Mouse (Mus musculus) kidney, postnatal 14 days (tissue): ENCODE data around the gene Cntnap5a.

ENCODE experiments used
- DNase-seq: peaks from one replicate; pipeline ENCODE4 v3.0.0; 2022; ENCODE audit warnings: mixed read lengths

Gene Cntnap5a

DNA sequence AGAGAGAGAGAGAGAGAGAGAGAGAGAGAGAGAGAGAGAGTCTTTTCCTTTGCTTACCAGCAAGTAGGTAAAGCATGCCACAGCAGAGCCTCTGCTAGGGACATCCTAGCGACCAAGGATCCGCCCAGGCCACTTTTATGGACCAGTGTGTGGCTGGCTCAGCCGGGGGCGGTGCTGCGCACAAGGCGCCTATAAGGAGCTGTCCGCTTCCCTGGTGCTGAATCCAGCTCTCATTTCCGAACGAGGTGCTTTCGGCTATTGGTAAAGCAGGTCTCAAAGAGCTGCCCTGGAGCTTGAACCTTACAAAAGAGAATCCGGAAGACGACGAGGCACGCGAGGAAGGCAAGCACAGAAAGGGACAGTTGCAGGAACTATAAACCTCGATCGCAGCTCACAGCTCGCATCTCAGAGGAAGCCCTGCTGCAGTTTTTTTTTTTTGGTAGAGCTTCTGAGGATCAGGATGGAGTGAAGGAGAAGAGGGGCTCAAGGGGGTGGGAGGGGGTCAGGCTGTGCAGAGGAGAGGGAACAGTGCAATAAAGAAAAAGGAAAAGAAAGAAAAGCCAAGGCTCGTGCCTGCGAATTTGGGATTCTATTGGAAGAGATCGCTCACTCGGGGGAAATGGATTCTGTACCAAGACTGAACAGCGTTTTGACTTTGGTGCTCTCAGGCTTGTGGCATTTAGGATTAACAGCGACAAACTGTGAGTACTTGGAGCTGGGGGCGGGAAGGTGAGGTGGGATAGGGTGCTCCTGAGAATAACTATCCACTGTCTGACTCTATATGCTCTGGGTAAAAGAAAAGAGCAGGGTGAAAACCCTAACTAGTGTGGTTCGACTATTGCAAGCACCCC lies at the start of gene Cntnap5a:
Cntnap5a (plus strand) TSS at position 239 of the 851 bp plus-strand sequence.
- DNase-seq: peak; percentile 41

DNA sequence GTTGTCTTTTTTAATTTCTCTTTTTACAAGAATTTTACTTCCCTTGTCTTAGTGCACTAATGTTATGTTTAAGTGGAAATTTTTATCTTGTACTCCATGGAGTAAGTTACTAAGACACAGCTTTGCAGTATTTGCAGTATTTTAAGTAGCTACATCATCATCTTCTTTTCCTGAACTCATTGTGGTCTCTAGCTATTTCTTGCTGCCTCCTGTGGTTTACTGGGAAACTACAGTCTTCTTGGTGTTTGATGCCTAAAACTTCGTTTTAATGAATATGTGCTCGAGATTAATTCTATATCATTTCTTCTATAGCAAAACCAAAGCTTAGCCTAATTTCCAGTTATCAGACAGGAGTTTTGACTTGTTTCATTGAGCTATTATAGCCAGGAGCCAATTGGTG lies 37.6 kb upstream of the Cntnap5a start:
- DNase-seq: no peak

- no peak for DNase-seq
Observed at GRCm38 (mm10) chr1:115658343-115659064, 26.1 kb upstream of the Cntnap5a start.

- DNase-seq: no peak
Observed at GRCm38 (mm10) chr1:115686494-115686893, 1.9 kb downstream of the Cntnap5a start.

GRCm38 (mm10) chr1:115699798-115700197 lies 15.2 kb downstream of the Cntnap5a start:
- DNase-seq: no peak

GRCm38 (mm10) chr1:115742556-115742955 lies 58.0 kb downstream of the Cntnap5a start:
- DNase-seq: no peak

GRCm38 (mm10) chr1:115745569-115745968 lies 61.0 kb downstream of the Cntnap5a start:
- DNase-seq: no peak

DNA sequence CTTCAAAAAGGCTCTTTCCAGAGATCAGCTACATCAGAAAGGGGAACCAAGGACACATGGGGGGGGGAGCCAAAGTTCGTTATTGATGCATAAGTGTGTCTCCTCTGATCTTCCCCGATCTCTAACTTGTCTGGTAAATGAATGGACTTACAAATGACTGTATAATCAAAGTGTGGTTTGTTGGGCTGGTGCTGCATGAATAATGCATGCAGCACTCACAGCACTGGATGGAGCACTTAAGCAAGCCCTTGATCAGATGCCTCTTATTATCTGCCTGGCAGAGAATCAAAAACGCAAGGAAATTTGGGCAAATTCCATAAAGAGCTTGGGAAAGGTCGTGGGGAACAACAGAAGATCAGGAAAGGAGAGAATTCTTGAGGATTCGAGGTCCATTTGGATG lies 100.2 kb downstream of the Cntnap5a start:
- no peak for DNase-seq

DNA sequence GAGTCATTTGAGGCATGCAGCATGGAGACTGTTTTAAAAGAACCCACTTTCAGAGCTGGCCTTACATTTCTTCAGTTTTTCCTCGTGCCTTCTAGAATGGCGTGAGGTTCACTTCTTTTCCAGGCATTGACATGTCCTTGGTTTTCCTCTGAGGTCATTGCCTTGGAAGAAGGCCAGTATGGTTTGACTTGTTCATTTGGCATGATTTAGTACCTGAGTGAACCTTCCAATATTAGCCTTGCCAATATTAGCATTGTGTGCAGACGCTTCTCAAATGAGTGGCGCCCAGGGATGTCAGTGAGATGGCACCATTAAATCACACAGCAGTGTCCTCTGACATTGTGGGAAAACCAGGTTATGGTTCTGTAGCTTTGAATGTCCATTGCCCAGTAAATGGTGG lies 158.0 kb downstream of the Cntnap5a start:
- no peak for DNase-seq

- DNase-seq: no peak
Observed at GRCm38 (mm10) chr1:115847605-115848004, 163.0 kb downstream of the Cntnap5a start.

GRCm38 (mm10) chr1:115852206-115852605 lies 167.7 kb downstream of the Cntnap5a start:
- no peak for DNase-seq

- no peak for DNase-seq
Observed at GRCm38 (mm10) chr1:115918396-115918795, 233.8 kb downstream of the Cntnap5a start.

DNA sequence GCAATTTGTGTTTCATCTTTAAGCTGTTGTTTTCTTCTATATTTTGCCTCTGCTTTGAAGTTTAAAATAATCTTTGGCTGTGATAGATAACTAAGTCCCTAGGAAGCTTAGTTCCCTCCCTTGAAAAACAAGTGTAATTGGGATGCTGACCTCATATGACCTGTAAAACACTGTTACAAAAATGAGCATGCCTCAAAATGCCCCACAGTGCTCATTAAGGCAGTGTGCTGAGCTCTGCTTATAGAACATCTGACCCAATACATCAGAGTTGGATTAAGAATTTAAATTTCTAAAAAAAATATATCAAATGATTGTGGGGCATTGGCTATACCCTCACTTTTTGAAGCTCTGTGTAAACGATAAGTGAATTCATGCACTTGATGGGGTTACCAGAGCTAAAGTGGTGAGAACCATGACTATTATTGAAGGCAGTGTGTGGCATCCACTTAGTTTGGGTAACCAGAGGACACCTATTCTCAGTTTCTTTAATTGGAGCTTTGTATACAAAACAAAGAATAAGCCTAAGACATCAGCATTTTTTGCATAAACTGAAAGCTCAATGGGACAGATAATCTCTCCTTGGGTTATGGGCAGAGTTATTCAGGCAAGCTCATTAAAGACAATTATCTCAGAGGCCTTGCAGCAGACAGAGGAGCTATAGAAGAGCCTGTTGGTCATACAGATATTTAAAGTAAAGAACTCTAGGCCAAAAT lies 241.6 kb downstream of the Cntnap5a start:
- DNase-seq: no peak

DNA sequence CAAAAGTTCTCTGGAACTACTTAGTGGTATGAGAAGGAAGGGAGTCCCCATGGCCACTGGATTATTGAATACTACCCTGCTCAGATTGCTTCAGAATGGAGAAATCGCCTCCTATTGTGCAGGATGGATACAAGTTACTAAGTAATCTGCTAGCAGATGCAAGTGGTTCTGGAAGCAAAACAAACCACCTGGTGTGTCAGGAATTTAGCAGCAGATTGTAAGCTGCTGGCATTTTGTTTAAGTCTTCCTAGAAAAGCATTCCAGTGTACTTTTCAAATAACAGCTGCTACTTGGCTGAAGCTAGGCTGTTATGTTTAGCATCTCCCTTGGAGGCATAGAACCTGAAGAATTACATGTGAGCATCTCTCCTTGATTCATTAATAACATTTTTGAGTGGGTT lies 247.5 kb downstream of the Cntnap5a start:
- no peak for DNase-seq

GRCm38 (mm10) chr1:115945892-115946291 lies 261.3 kb downstream of the Cntnap5a start:
- DNase-seq: no peak

- DNase-seq: no peak
Observed at GRCm38 (mm10) chr1:115956528-115956927, 272.0 kb downstream of the Cntnap5a start.

- DNase-seq: no peak
Observed at GRCm38 (mm10) chr1:115964993-115965575, 280.5 kb downstream of the Cntnap5a start.

DNA sequence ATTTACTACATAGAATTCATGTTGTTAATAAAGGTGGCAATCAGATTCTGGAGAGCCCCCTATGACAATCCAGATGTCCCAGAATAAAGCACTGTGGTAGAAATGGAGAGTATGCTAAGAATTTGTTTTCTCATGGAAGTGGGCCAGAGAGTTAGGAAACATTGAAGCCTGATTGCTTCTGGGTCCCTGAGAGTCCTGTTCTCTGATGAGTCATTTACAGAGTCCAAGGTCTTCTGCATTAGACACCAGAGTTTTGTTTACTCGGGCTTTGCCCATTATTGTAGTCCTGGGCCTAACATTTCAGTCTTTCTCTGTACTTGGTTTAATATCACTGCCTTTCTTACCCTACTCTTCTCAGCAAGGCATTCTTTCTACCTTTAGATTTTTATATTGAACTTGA lies 305.6 kb downstream of the Cntnap5a start:
- peak; percentile 1 for DNase-seq

DNA sequence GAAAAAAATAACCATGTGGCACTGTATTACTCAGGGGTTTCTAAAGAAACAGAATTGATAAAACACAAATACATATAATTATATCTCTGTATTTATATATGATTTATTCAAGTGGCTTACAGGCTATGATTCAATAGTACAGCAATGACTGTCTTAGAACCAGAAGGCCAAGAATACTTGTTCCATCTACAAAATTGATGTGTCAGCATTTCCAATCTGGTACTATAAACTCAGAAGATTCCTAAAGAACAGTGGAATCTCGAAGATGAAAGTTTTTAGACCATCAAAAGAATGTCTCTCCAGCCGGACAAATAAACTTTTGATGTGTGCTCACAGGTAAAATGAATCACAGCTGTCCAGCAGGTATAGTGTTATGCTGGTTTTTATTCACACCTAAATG lies 331.2 kb downstream of the Cntnap5a start:
- DNase-seq: no peak

GRCm38 (mm10) chr1:116029653-116030052 lies 345.1 kb downstream of the Cntnap5a start:
- no peak for DNase-seq

GRCm38 (mm10) chr1:116035897-116036296 lies 351.3 kb downstream of the Cntnap5a start:
- DNase-seq: no peak

DNA sequence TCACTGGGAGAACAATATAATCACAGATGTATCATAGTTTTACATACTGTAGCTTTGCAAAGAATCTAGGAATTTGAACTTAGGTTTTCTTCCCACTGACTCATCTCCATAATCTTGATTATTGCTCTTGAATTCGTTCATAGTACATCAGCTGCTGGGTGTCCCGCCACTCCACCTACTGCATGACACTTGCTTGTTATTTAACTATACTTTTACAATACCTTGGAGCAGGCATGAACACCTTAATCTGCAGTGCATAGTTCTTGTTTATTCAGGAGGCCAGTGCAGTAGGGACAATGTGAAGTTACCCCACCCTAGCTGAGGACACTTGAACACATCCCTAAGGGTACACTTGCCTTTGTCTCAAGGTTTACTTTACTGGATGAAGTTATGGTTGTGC lies 352.3 kb downstream of the Cntnap5a start:
- DNase-seq: no peak

- DNase-seq: no peak
Observed at GRCm38 (mm10) chr1:116044083-116044482, 359.5 kb downstream of the Cntnap5a start.
